Mouse (Mus musculus) gastrocnemius, adult 18-20 months (tissue): ENCODE data around the gene Ccdc70. TPM values are rescaled to one million over a fixed set of nuclear protein-coding genes. Genes with fewer than 3 reads are reported as not detected.

Experiments used
- total RNA-seq, 2 experiments: library from RNA; stranded (reverse); gene quantifications; 2 replicates each; pipeline ENCODE4 v1.2.3; 2021

The Ccdc70 gene
- total RNA-seq, 2 experiments from 2014 or later = not detected

Other genes starting within 250 kb of the Ccdc70 start
- gene Defa24, start 235.3 kb upstream of the Ccdc70 start, total RNA-seq = not detected
- not detected for gene Defb50, start 146.2 kb upstream of the Ccdc70 start, total RNA-seq
- gene Defb2, start 129.8 kb upstream of the Ccdc70 start, total RNA-seq = not detected
- not detected for gene Defb10, start 110.9 kb upstream of the Ccdc70 start, total RNA-seq
- gene Defb9, start 84.4 kb upstream of the Ccdc70 start, total RNA-seq = not detected
- gene Defb11, start 63.4 kb upstream of the Ccdc70 start, total RNA-seq = not detected
- not detected for gene Defb15, start 37.1 kb upstream of the Ccdc70 start, total RNA-seq
- not detected for gene Defb35, start 31.4 kb upstream of the Ccdc70 start, total RNA-seq
- gene Defb13, start 23.0 kb upstream of the Ccdc70 start, total RNA-seq = not detected
- not detected for gene Fam90a1a, start 11.1 kb upstream of the Ccdc70 start, total RNA-seq
- under 1 TPM in 1 of 2 experiments, not detected in 1; 0.02 TPM for gene Atp7b, start 90.5 kb downstream of the Ccdc70 start, total RNA-seq
- gene Alg11, start 90.9 kb downstream of the Ccdc70 start, total RNA-seq = 1 to 10 TPM; 6.2 to 7.6 TPM
- gene Nek5, start 155.3 kb downstream of the Ccdc70 start, total RNA-seq = 1 to 10 TPM in 1 of 2 experiments, under 1 TPM in 1; 0.46 to 1.2 TPM
- 1 to 10 TPM; 2.1 to 3.2 TPM for gene Nek3, start 196.7 kb downstream of the Ccdc70 start, total RNA-seq
- under 1 TPM; 0.21 to 0.23 TPM for gene Ckap2, start 216.0 kb downstream of the Ccdc70 start, total RNA-seq
- 10 to 100 TPM; 25.5 to 26.3 TPM for gene Vps36, start 223.0 kb downstream of the Ccdc70 start, total RNA-seq